Mouse (Mus musculus): ENCODE measurements around the gene Pbld2.

The Pbld2 gene

DNA sequence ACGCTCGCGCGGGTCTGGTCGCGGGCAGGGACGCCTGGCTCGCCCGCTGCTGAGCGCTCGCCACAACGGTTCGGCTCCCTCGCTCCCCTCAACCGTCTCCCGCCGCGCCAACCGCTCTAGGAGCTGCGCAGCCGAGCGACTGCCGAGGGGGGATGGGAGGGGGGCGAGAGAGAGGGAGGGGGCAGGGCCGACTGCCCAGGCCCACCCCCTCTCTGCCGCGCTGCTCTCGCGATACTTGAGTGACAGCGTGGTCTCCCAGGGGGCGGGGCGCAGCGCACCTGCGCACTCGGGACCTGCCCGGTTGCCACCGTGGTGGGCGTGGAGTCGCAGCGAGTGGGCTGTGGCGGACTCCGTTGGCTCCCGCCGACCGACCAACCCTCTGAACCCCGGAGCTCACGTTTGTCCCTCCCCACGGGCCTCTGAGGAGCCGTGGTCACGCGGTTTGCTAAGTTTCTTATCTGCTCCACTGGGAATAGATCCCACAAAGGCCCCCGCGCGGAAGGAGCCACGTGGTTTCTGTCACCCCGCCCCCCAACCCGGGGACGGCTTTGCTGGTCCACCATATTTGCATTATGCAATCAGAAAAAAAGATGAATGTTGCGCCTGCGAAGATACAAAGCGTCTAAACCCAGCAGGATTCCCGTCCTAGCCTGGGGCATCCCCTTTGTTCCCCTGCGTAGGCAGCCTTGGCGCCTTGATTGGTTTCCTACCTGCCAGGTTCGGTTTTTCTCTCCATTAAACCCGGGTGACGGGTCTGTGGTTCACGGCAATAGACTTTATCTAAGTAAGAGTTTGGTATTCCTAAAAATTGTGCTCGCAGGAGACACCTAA is at the start of gene Pbld2, which contains the start of gene Hnrnph3:
Pbld2 (plus strand) TSS at position 567 of the 831 bp plus-strand sequence.
Hnrnph3 (minus strand) TSS at position 469 of the 831 bp plus-strand sequence.
- DNase-seq, result peak; percentile 99

DNA sequence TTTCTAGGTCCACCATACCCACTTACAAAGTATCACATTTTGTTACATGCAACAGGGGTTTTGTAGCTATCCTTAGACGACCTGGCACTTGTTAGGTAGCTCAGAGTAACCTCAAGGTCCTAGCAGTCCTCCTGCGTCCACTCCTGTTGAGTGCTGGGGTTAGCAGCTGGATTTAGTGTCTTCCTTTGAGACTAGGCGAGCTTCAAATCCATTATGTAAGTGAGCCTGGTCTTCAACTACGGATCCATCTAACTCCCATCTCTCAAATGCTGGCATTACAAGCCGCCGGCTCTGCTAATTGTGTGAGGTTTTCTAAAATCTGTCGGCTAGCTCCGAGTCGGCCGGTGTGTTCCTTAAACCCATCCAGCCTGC is 44.5 kb upstream of the Pbld2 start:
- no peak for DNase-seq

DNA sequence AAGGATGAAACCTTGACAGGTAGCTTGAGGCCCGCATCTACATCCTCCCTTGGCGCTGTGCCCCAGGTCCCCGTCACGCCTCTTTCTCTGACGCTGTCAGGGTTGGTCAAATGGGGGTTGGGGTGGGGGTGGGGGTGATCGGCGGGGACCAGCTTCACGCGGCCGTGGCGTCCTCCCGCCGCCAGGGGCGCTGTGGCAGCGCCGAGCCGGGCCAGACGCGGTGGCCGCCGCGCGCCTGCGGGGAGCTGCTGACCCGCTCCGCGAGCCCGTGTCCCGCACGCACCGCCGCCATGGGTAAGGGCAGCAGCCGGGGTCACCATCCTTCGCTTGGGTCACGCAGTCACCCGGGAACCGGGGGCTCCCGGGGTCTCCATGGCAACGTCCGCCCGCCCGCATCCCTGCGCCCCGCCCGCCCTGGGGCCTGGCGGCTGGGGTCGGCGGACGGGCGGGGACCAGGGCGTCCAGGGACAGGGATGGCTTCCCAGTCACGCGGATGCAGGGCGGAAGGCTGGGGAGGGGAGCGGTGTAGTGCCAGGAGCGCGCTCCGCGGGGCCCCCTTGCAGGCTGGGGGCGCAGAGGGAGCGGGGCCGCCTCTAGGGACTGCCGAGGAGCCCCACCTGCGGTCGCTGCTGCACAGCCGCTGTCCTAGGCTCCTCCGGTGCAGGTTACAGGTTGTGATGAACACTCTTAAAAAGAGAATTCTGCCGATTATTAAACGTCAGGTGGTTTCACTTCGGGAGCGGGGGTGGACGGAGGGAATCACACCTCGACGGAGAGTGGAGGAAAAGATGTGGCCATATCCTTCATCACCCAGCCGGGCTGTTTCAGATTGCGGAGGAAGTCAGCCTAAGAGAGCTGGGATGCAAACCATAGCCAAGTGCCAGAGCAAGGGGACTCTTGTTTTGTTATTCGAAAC is 43.8 kb upstream of the Pbld2 start, which contains the start of gene Rufy2:
Rufy2 (plus strand) TSS at position 185 of the 916 bp plus-strand sequence.
- peak; percentile 91 for DNase-seq

DNA sequence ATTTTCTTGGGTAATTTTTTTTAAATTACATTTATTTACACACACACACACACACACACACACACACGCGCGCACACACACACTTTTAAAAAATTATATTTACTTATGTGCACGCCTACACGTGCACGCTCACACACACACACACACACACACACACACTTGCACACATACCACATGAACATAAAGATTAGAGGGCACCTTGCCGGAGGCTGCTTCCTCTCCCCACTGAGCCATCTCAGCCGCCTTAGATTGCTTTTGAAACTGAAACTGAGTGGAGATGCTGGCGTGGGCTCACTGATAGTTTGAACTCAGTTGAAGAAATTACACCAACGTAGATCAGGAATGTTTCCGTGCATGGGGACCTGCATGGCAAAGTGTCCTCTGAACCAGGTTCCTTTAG is 40.0 kb upstream of the Pbld2 start:
- DNase-seq, result no peak

DNA sequence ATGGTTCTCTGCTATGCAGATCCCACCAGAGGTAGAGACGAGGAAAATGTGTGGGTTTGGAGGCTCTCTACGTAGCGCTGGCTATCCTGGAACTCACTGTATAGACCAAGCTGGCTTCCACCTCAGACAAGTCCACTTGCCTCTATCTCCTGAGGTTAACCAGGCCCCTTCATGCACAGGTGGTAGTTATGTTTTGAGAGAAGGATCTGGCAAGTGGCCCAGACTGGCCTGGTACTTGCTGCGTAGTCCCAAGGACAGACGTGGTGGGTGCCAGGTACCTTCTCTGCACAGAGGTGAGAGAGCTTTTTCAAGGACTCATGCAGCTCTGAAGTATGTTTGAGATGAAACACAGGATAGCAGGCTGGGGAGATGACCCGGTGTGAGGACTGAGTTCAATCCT is 39.6 kb upstream of the Pbld2 start:
- peak; percentile 31 for DNase-seq

DNA sequence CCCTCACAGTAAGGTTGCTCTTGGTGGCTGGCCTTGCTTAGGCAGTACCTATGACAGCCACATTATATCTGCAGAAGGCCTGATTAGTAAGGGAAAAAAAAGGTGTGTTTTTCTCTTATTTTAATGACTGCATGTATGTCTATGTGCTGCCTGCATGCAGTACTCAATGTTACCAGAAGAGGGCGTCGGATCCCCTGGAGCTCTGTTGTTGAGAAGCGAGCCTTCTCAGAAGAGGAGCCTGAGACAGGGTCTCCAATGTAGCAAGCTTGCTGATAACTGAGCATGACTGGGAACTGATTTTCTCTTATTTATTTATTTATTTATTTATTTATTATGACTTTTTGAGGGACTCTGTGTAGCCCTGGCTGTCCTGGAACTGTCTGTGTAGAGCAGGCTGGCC is 36.8 kb upstream of the Pbld2 start:
- DNase-seq, result no peak

DNA sequence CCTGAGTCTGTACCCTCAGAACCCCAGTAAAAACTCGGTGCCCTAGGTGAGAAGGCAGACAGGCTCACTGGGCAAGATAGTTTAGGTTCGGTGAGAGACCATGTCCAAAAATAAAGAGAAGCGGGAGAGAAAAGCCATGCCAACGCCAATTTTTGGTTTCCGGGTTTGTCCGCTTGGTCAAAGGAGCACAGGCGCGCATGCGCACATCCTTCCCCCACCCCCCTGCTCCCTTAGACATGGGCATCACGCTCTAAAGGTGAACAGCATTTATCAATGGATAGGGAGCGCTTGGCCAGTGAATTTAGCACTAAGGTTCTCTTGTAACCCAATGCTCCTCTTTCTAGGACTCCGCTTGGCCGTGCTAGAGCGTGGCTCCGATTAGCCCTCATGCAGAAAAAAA is 33.5 kb upstream of the Pbld2 start:
- DNase-seq, result no peak

DNA sequence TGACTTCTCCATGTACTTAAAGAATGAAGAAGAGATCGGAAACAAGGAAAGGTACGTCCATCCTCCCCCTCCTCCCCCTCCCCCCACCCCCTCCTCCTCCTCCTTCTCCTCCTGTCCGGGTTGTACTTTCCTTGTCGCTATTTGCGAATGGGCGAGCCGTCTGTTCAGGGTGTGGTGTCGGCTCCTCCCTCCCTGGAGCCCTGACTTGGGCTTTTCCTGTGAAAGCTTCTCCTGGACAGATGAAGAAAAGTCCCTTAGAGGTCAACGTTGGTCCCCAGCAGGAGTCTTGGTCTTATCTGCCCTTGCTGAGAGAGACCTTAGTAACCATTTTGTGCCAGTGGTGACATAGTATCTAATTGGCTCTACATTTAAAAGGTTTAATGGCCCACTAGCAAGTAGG is 30.1 kb upstream of the Pbld2 start:
- DNase-seq, result no peak

DNA sequence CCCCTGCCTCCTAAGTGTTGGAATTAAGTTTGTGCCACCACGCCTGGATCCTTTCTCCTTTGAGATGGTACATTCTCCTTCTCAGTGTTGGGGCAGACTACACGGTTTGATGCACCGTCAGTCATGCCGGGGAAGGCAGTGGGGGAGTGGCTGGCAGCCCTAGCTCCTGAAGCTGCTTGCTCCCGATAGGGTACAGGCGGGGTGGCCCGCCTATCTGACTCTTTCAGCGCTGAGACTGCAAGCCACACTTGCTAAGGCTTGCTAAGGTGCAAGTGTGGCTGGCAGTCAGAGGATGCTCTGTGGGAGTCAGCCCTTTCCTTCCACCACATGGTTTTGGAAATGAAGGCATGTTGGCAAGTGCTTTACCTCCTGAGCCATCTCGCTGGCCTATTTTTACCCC is 23.5 kb upstream of the Pbld2 start:
- no peak for DNase-seq

DNA sequence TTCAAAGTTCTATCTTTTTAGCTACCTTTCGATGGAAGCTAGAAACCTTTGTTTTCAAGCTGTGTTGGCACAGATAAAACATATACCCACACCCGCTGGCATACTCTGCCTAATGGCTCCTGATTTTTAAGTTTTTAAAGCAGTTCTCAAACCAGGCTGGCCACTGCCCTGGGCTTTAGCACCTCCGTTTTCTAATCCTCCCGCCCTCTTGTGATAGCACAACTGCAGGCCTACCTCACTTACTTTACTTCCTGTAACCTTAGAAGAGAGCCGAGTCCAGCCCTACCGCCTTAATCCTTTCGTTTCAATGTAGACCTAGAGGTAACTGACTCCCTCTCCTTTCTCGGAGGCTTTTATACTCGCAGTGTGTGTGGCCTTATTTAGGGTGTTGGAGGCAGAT is 20.9 kb upstream of the Pbld2 start:
- no peak for DNase-seq

DNA sequence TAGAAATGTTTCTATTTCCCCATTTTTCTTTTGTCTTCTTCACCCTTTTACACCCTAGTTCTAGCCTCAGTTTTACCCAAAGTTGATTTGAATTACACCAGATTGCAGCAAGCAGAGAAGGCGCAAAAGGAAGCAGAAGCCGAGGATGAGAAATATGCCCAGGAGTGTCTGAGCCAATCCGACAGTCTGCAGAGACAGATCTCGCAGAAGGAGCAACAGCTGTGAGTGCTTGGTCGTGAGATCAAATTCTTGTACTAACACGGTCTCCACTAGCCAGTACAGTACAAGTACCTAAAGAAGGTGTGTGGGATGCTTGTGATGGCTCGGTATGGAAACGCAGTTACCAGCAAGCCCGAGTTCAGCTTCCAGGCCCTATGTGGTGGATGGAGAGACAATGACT is 19.6 kb upstream of the Pbld2 start:
- DNase-seq, result no peak

DNA sequence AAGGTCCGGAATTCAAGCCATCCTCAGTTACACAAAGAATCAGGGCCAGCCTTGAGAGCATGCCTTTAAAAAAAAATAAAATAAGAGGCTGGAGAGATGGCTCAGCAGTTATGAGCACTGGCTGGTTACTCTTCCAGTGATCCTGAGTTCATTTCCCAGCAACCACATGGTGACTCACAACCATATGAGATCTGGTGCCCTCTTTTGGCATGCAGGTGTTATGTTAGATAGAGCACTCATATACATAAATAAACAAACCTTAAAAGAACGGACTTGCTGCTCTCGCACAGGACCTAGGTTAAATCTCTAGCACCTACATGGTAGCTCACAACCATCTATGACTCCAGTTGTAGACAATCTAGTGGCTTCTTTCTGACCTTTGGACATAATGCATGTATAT is 15.9 kb upstream of the Pbld2 start:
- no peak for DNase-seq

DNA sequence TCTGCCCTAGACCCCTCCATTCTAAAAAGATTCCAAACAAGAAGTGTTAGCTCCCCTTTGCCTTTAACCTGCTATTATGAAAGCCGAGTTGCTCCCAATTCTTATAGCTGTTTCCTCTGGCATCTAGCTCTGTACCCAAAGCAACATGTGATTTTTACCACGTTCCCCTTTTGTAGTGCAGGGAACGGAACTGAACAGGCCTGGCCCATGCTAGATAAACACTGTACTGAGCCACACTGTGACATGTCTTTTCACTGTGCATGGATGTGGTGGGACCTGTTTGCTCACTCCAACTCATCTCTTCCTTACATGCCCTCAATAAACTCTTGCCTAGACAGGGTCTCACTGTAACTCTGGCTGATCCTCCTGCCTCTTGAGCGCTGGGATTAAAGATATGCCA is 13.8 kb upstream of the Pbld2 start:
- DNase-seq, result no peak

DNA sequence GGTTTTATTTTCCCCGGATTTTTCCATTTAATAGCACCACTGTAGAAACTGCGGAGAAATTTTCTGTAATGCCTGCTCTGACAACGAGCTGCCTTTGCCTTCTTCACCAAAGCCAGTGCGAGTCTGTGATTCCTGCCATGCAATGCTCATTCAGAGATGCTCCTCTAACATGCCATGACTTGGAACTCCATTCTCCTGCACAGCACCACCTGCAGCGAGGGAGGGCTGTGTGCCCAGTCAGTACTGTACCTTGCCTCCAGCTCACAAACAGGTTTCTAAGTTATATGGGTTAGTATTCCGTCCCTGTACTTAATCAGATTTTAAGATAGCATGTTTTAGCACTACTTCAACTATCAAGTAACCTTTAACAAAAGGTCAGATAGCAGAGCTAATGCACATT is 12.6 kb upstream of the Pbld2 start:
- DNase-seq, result no peak

DNA sequence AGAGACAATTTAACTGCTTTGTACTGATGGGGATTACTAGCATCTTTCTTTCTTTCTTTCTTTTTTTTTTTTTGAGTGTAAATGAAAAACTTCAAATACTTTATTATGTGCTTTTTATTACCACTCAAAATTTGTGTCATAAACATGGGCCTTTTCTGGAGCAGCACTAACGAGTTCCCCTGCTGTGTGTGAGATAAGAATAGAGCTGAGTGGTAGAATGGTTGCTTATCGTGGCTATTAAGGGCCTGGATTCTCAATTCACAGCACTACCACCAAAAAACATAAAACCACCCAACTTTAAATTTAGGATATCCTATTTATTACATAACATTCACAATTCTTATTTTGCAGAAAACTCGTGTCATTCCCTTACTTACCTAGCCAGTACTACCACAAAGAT is 10.6 kb upstream of the Pbld2 start:
- DNase-seq, result no peak

DNA sequence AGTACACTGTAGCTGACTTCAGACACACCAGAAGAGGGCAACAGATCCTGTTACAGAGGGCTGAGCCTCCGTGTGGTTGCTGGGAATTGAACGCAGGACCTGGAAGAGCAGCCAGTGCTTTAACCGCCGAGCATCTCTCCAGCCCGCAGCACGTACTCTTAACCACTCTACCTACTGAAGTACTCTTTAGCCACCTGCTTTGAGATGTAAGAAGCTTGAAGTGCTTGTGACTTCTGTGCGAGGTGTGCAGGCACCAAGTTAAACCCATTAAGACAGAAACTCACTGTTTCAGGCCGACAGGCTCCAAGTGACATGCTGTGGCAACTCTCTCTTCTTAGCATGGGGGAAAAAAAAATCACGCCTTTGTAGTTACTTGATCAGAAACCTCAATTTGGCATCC is 9.9 kb upstream of the Pbld2 start:
- no peak for DNase-seq

DNA sequence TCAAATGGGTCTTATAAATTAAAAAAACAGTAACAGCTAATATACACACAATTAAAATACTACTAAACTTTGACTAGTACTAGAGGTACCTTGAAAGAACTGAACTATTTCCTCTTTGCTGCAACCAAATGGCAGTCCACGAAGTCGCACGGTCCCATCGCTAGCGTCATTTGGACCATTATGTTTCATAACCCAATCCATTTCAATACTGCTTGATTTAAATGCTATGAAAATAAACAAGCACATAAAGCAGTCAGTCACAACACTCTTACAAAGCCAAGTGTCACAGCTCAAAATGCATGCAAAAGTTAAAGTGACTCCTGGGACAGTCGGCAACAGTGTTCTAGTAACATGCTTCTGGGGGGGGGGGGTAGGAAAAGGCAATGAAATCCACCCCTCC is 4.8 kb upstream of the Pbld2 start:
- DNase-seq, result no peak

DNA sequence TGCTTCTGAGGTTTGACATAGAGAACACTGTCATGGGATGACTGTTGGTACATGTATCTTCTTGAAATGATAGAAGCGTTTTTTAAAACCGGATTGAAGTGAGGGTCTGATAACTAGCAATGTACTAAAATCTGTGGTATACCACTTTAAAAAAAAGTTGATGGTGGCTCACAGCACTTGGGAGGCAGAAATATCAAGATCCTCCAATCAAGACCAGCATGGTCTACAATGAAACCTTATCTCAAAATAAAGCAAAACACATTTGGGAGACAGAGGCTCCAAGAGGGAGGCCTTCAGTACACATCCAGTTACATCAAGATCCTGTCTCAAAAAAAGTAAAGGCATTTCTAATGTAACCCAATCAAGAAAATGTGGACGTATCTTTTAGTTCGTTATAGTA is 2.4 kb upstream of the Pbld2 start:
- no peak for DNase-seq

DNA sequence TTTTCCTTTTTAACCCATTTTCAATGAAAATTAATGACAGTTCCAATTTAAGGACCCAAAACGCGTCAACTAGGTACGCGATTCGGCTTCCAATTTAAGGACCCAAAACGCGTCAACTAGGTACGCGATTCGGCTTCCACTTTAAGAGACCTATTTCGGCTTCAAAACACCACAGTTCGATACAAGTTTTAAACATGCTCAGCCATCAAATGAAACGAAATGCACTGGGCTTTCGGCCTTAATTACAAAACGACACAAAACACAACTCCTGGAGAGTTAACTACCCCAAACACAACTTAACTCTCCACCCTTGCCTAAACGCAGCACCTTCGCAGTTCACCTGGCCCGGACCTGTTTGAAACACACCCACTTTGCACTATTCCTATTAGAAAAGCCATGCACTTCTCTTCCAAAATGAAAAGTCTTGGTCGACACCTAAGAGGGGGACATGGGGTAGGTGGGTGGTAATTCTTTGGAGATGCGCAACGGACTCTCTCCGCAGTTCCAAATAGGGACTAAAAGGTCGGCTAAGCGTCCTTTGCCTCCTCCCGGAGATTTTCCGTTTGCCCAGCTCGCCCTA is 1.5 kb upstream of the Pbld2 start:
- peak; percentile 17 for DNase-seq

DNA sequence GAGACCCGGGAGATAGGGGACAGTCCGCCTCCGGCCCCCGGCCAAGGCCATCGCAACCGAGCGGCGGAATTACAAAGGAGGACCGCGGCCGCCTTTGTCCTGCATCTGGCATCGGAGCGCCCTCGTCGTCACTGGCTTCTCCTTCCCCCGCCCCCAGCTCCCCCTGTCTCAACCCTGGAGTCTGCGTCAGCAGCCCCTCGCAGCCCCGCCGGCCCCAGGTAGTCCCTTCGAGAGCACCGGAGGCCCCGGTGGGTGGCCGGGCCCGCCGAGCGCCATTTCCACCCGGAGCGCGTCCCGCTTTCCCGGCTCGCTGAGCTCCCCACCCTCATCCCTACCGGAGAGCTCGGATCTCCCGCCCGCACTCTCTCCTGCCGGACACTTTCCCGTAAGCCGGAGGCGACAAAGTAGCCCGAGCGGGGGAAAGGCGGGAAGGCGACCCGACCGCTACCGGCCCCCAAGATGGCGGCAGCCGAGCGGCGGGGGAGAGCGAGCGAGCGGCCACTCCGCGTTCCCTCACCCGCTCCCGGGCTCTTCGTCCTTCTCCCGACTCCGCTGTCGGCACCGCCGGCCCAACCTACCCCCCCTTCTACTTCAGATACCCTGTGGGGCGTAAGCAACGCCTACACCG is 880 bp upstream of the Pbld2 start:
- peak; percentile 77 for DNase-seq

DNA sequence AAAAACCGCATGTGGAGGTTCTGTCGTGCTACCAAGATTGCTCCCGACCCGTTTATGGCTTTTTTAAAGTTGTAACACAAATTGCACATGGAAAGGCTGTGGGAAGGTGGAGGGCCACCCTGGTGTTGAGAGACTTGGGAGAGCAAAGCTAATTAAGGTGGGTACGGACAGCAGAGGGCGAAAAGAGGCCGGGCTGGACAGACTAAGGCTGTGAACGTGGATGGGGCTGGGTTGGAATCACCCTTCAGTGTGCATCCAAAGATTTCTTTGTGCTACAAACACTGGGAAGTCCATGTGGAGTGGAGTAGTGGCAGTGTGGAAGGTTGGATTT is 430 bp downstream of the Pbld2 start:
- DNase-seq, result peak; percentile 83

DNA sequence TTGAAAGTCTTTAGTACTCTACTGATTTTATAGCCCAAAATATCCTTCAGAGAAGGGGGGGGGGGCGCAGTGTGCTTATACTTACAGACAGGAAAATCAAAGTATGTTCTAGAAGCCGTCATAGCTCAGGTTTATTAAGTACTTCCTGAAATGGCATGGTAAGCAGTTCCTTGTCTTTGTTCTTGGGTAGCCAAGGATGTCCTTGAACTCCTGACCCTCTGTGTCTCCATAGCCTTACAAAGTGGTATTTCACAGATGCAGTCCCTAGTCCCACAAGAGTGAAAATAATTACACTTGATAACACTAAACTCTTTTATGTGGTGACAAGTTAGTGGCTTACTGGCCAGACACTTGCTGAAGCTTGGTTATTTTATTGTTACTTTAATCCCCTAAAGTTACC is 901 bp downstream of the Pbld2 start:
- peak; percentile 20 for DNase-seq

DNA sequence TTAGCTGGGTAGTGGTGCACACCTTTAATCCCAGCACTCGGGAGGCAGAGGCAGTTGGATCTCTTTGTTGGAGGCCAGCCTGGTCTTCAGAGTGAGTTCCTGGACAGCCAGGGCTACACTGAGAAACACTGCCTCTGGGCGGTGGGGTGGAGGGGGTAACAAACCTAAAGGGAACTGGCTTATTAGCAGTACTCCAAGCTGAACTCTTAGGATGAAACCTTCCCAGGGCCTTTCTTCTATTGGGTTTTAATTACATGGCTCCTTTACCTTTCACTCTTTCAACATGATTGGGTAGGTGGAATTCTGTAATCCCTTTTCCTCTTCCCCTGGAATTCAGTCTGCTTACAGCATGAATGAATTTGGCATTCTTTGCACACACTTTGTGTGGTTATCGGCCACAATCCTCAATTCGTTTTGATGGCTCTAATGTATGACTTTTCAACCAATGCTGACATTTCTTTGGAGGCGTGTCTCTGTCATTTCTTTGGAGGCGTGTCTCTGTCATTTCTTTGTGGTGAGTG is 1.4 kb downstream of the Pbld2 start:
- no peak for DNase-seq

Measured in kidney, postnatal 14 days (tissue).